Mouse (Mus musculus) kidney, embryonic 16.5 days (tissue): ENCODE results near the gene Mapk8. TPM values are rescaled to one million over a fixed set of nuclear protein-coding genes. Genes with fewer than 3 reads are reported as not detected.

Source experiments
- ATAC-seq: fragments of 200-750 bp; cut with Nextera tagmentation; 2 replicates; pipeline ENCODE4 v1.8.0; 2017; ENCODE audit warnings: moderate TSS enrichment; ENCODE audit not compliant: low FRiP score, low TSS enrichment
- H3K27ac ChIP-seq: fragments of 300-500 bp; sonication (generic); 2 replicates; pipeline ENCODE4 v1.5.1; 2014; ENCODE audit warnings: low read length
- H3K27me3 ChIP-seq: fragments of 300-500 bp; sonication (generic); 2 replicates; pipeline ENCODE4 v1.6.1; 2014; ENCODE audit warnings: low read length, control low read depth, mixed read lengths; ENCODE audit not compliant: insufficient read depth
- H3K36me3 ChIP-seq: fragments of 300-500 bp; sonication (generic); 2 replicates; pipeline ENCODE4 v1.6.1; 2014; ENCODE audit warnings: low read length, control low read depth, mixed read lengths; ENCODE audit not compliant: insufficient read depth
- H3K4me1 ChIP-seq: fragments of 300-500 bp; sonication (generic); 2 replicates; pipeline ENCODE4 v1.6.1; 2014; ENCODE audit warnings: low read length, control low read depth, mixed read lengths; ENCODE audit not compliant: insufficient read depth
- H3K4me2 ChIP-seq: fragments of 300-500 bp; sonication (generic); replicated peaks from 2 replicates; pipeline ENCODE4 v1.6.1; 2014; ENCODE audit warnings: low read depth, low read length
- H3K4me3 ChIP-seq: fragments of 300-500 bp; sonication (generic); 2 replicates; pipeline ENCODE4 v1.5.1; 2014; ENCODE audit warnings: mild to moderate bottlenecking, low read length
- H3K9ac ChIP-seq: fragments of 300-500 bp; sonication (generic); replicated peaks from 2 replicates; pipeline ENCODE4 v1.6.1; 2014; ENCODE audit warnings: low read length
- H3K9me3 ChIP-seq: fragments of 300-500 bp; sonication (generic); 2 replicates; pipeline ENCODE4 v1.6.1; 2016; ENCODE audit warnings: low read length, control low read depth
- WGBS: fragments of 180-500 bp; shearing (Covaris S2); extraction: QIAGEN DNeasy Blood & Tissue Kit; methylation state at CpG from one replicate; pipeline ENCODE4 v1.1.7; 2014; 5-methylcytosine and 5-hydroxymethylcytosine counted together
- polyA plus RNA-seq: library from polyadenylated mRNA; unstranded; fragments of >200 nt; fragmentation: Nextera tagmentation; extraction: Ambion mirVana; gene quantifications from 2 replicates; pipeline ENCODE4 v1.2.1, GENCODE M21; 2015

Gene Mapk8
- polyA plus RNA-seq: 15.2 and 18.3 TPM in 2 replicates

- Histone ChIP-seq H3K9me3 (no peaks in the 10 kb centered on the region), H3K4me2 (peak within 1 kb of the TSS; percentile 70), H3K4me1 (peaks cover 17% of the 10 kb centered on the region), H3K27ac (peak within 1 kb of the TSS; percentile 94), H3K9ac (peak within 1 kb of the TSS; percentile 97), H3K36me3 (no peaks in the 10 kb centered on the region), H3K27me3 (0 out of 2 replicates have a peak, but pooled peaks cover 5% of the 10 kb centered on the region), H3K4me3 (peak within 1 kb of the TSS; percentile 95)
- ATAC-seq: peak; percentile 99
- whole genome bisulfite sequencing: under 1% methylated on average over 56 of the region's 70 CpGs
Observed at GRCm38 (mm10) chr14:33447027-33447569, at the start of gene Mapk8. TSS of gene Mapk8 (minus strand) at chr14:33447158.

- no peak overlapping the region for H3K4me2 ChIP-seq
- ATAC-seq: no peak
- no peaks in the 10 kb centered on the region for H3K36me3 ChIP-seq
- no peaks in the 10 kb centered on the region for H3K9me3 ChIP-seq
- H3K4me1 ChIP-seq: no peaks in the 10 kb centered on the region
- no peak overlapping the region for H3K4me3 ChIP-seq
- no peaks in the 10 kb centered on the region for H3K27me3 ChIP-seq
- H3K27ac ChIP-seq: no peak overlapping the region
- H3K9ac ChIP-seq: no peak overlapping the region
- 63% methylated on average over 4 of the region's 4 CpGs for WGBS
Observed at GRCm38 (mm10) chr14:33495226-33495625, 48.3 kb upstream of the Mapk8 start.

- peak; percentile 91 for ATAC-seq
- no peaks in the 10 kb centered on the region for H3K27me3 ChIP-seq
- no peak overlapping the region; the same call in 1 of the 2 replicates for H3K4me2 ChIP-seq
- peaks cover 13% of the 10 kb centered on the region; the same call in 1 of the 2 replicates for H3K4me1 ChIP-seq
- no peaks in the 10 kb centered on the region for H3K9me3 ChIP-seq
- peak overlapping the region; percentile 59 for H3K27ac ChIP-seq
- H3K36me3 ChIP-seq: no peaks in the 10 kb centered on the region
- H3K4me3 ChIP-seq: no peak overlapping the region
- WGBS: 40% methylated on average over 15 of the region's 15 CpGs
- no peak overlapping the region for H3K9ac ChIP-seq
Observed at GRCm38 (mm10) chr14:33487805-33488550, 41.0 kb upstream of the Mapk8 start.

- Histone ChIP-seq H3K4me3 (no peak overlapping the region), H3K27ac (no peak overlapping the region), H3K36me3 (no peaks in the 10 kb centered on the region), H3K9ac (no peak overlapping the region), H3K4me2 (no peak overlapping the region), H3K27me3 (no peaks in the 10 kb centered on the region), H3K9me3 (no peaks in the 10 kb centered on the region), H3K4me1 (no peaks in the 10 kb centered on the region)
- WGBS: 29% methylated on average over 3 of the region's 3 CpGs
- no peak for ATAC-seq
Observed at GRCm38 (mm10) chr14:33481991-33482390, 35.0 kb upstream of the Mapk8 start.

- Histone ChIP-seq H3K36me3 (no peaks in the 10 kb centered on the region), H3K9me3 (no peaks in the 10 kb centered on the region), H3K4me3 (no peak overlapping the region), H3K27ac (no peak overlapping the region), H3K4me1 (peaks cover 7% of the 10 kb centered on the region; the same call in 1 of the 2 replicates), H3K27me3 (no peaks in the 10 kb centered on the region), H3K9ac (no peak overlapping the region), H3K4me2 (no peak overlapping the region)
- 0 out of 2 replicates have a peak, but pooled peaks have one; percentile 42 for ATAC-seq
- WGBS: 12% methylated on average over 3 of the region's 3 CpGs
Observed at GRCm38 (mm10) chr14:33476094-33476760, 29.3 kb upstream of the Mapk8 start.

GRCm38 (mm10) chr14:33474461-33474860, 27.5 kb upstream of the Mapk8 start:
- H3K4me1 ChIP-seq: peaks cover 7% of the 10 kb centered on the region; the same call in 1 of the 2 replicates
- H3K9ac ChIP-seq: no peak overlapping the region
- no peaks in the 10 kb centered on the region for H3K27me3 ChIP-seq
- no peaks in the 10 kb centered on the region for H3K9me3 ChIP-seq
- H3K36me3 ChIP-seq: no peaks in the 10 kb centered on the region
- H3K27ac ChIP-seq: no peak overlapping the region
- no peak for ATAC-seq
- WGBS: 73% methylated on average over 2 of the region's 2 CpGs
- no peak overlapping the region for H3K4me3 ChIP-seq
- no peak overlapping the region for H3K4me2 ChIP-seq

GRCm38 (mm10) chr14:33471331-33471730, 24.4 kb upstream of the Mapk8 start, which contains the start of gene Frmpd2:
TSS of gene Frmpd2 (plus strand) at chr14:33471696.
- H3K9me3 ChIP-seq: no peaks in the 10 kb centered on the region
- H3K4me2 ChIP-seq: no peak within 1 kb of the TSS
- H3K36me3 ChIP-seq: no peaks in the 10 kb centered on the region
- peaks cover 5% of the 10 kb centered on the region; the same call in 1 of the 2 replicates for H3K4me1 ChIP-seq
- no peak within 1 kb of the TSS for H3K27ac ChIP-seq
- H3K9ac ChIP-seq: no peak within 1 kb of the TSS
- H3K4me3 ChIP-seq: no peak within 1 kb of the TSS
- no peaks in the 10 kb centered on the region for H3K27me3 ChIP-seq
- ATAC-seq: no peak
- WGBS: 58% methylated on average over 3 of the region's 3 CpGs

GRCm38 (mm10) chr14:33467766-33468165, 20.8 kb upstream of the Mapk8 start:
- WGBS: 73% methylated on average over 6 of the region's 6 CpGs
- no peak for ATAC-seq
- H3K4me2 ChIP-seq: no peak overlapping the region

GRCm38 (mm10) chr14:33463658-33464057, 16.7 kb upstream of the Mapk8 start:
- Histone ChIP-seq H3K27ac (no peak overlapping the region), H3K4me1 (no peaks in the 10 kb centered on the region), H3K27me3 (no peaks in the 10 kb centered on the region), H3K4me2 (no peak overlapping the region), H3K4me3 (no peak overlapping the region), H3K9me3 (no peaks in the 10 kb centered on the region), H3K36me3 (no peaks in the 10 kb centered on the region), H3K9ac (no peak overlapping the region)
- 65% methylated on average over 3 of the region's 3 CpGs for WGBS
- no peak for ATAC-seq

More at GRCm38 (mm10) chr14:33467766-33468165, 20.8 kb upstream of the Mapk8 start:
- Histone ChIP-seq H3K4me3 (no peak overlapping the region), H3K9ac (no peak overlapping the region), H3K36me3 (no peaks in the 10 kb centered on the region), H3K4me1 (no peaks in the 10 kb centered on the region), H3K9me3 (no peaks in the 10 kb centered on the region), H3K27ac (no peak overlapping the region), H3K27me3 (no peaks in the 10 kb centered on the region)
